Mouse (Mus musculus) CH12.LX (cell line): Measurements from ENCODE around the gene Rbm6. TPM values are rescaled to one million over a fixed set of nuclear protein-coding genes. Genes with fewer than 3 reads are reported as not detected.

Source experiments
- DNase-seq: peaks from one replicate; pipeline ENCODE4 v3.0.0-alpha.2; 2013; ENCODE audit errors: extremely low read depth
- H3K27ac ChIP-seq: 2 replicates; pipeline ENCODE4 v1.5.1; 2012; ENCODE audit warnings: low read depth, mild to moderate bottlenecking, control low read depth, moderate library complexity; ENCODE audit not compliant: insufficient read depth
- H3K27me3 ChIP-seq: replicated peaks from 2 replicates; pipeline ENCODE3; 2012; ENCODE audit warnings: inconsistent platforms
- H3K36me3 ChIP-seq, 2 experiments: replicated peaks in 1 of 2; 2 replicates each; pipeline versions ENCODE3 to v1.6.1; 2012; ENCODE audit warnings: inconsistent platforms in 1 of 2, low read length in 1 of 2, mild to moderate bottlenecking in 1 of 2, mixed read lengths in 1 of 2, moderate library complexity in 1 of 2; ENCODE audit not compliant: control insufficient read depth in 1 of 2, insufficient read depth in 1 of 2
- H3K4me1 ChIP-seq, 2 experiments: 2 replicates each; pipeline ENCODE4 v1.6.1; 2012; ENCODE audit warnings: inconsistent platforms in 1 of 2, moderate library complexity in 1 of 2; ENCODE audit not compliant: insufficient read depth in 2 of 2, control insufficient read depth in 1 of 2
- H3K4me2 ChIP-seq: 2 replicates; pipeline ENCODE4 v1.6.1; 2012; ENCODE audit warnings: low read depth, mild to moderate bottlenecking, control low read depth; ENCODE audit not compliant: poor library complexity, insufficient read depth, severe bottlenecking
- H3K4me3 ChIP-seq, 3 experiments: fragments of 150-350 bp in 1 of 3; sonication (generic) in 1 of 3; replicated peaks in 1 of 3; 2 replicates each; pipeline versions ENCODE3 to v1.5.1; 2011 to 2012; ENCODE audit warnings: low read depth in 2 of 3, low read length in 2 of 3, mild to moderate bottlenecking in 2 of 3, moderate library complexity in 2 of 3, control low read depth in 1 of 3, improper control_type of control experiment in 1 of 3, inconsistent platforms in 1 of 3, mixed read lengths in 1 of 3; ENCODE audit not compliant: poor library complexity in 1 of 3
- H3K79me2 ChIP-seq: replicated peaks from 2 replicates; pipeline ENCODE4 v1.6.1; 2012; ENCODE audit warnings: mild to moderate bottlenecking, moderate library complexity; ENCODE audit not compliant: control insufficient read depth, poor library complexity, insufficient read depth, severe bottlenecking; ENCODE audit errors: extremely low read depth
- H3K9ac ChIP-seq: 2 replicates; pipeline ENCODE4 v1.6.1; 2012; ENCODE audit warnings: low read depth, mild to moderate bottlenecking, control low read depth, moderate library complexity; ENCODE audit not compliant: insufficient read depth
- H3K9me3 ChIP-seq: replicated peaks from 2 replicates; pipeline ENCODE3; 2012; ENCODE audit warnings: low read length, inconsistent platforms, mixed read lengths
- BHLHE40 ChIP-seq: IDR thresholded peaks from 2 replicates; pipeline ENCODE4 v1.6.1; 2011; ENCODE audit warnings: mild to moderate bottlenecking, low read depth, low read length, improper control_type of control experiment
- CHD1 ChIP-seq: IDR thresholded peaks from 2 replicates; pipeline ENCODE4 v1.6.1; 2012; ENCODE audit warnings: low read depth, low read length, improper control_type of control experiment, inconsistent platforms
- CHD2 ChIP-seq: IDR thresholded peaks from 2 replicates; pipeline ENCODE4 v1.6.1; 2011; ENCODE audit warnings: low read length, improper control_type of control experiment
- CTCF ChIP-seq, 2 experiments: IDR thresholded peaks in 1 of 2; conservative IDR thresholded peaks in 1 of 2; 2 replicates each; pipeline ENCODE4 v1.5.1; 2011 to 2012; ENCODE audit warnings: low read depth in 2 of 2, low read length in 2 of 2, improper control_type of control experiment in 1 of 2, inconsistent platforms in 1 of 2, mild to moderate bottlenecking in 1 of 2, moderate library complexity in 1 of 2
- E2F4 ChIP-seq: IDR thresholded peaks from 2 replicates; pipeline ENCODE4 v1.6.1; 2011; ENCODE audit warnings: low read depth, low read length, improper control_type of control experiment; ENCODE audit not compliant: insufficient replicate concordance
- ELF1 ChIP-seq: IDR thresholded peaks from 2 replicates; pipeline ENCODE4 v1.6.1; 2014; ENCODE audit warnings: low read depth, mild to moderate bottlenecking, inconsistent platforms, low read length, improper control_type of control experiment
- GABPA ChIP-seq: IDR thresholded peaks from 2 replicates; pipeline ENCODE4 v1.6.1; 2012; ENCODE audit warnings: low read depth, low read length, improper control_type of control experiment, inconsistent platforms; ENCODE audit not compliant: insufficient replicate concordance
- HCFC1 ChIP-seq: IDR thresholded peaks from 2 replicates; pipeline ENCODE4 v1.6.1; 2012; ENCODE audit warnings: low read depth, mild to moderate bottlenecking, inconsistent platforms, low read length, improper control_type of control experiment
- JUND ChIP-seq: conservative IDR thresholded peaks from 2 replicates; pipeline ENCODE4 v1.6.1; 2011; ENCODE audit warnings: low read depth, low read length, improper control_type of control experiment
- KAT2A ChIP-seq: IDR thresholded peaks from 2 replicates; pipeline ENCODE4 v1.6.1; 2012; ENCODE audit warnings: low read length, improper control_type of control experiment, inconsistent platforms; ENCODE audit not compliant: insufficient replicate concordance
- MAFK ChIP-seq: IDR thresholded peaks from 2 replicates; pipeline ENCODE4 v1.6.1; 2011; ENCODE audit warnings: low read length, improper control_type of control experiment; ENCODE audit not compliant: insufficient replicate concordance
- MAZ ChIP-seq: IDR thresholded peaks from 2 replicates; pipeline ENCODE4 v1.6.1; 2012; ENCODE audit warnings: low read depth, mild to moderate bottlenecking, inconsistent platforms, low read length, improper control_type of control experiment, moderate library complexity
- MXI1 ChIP-seq: IDR thresholded peaks from 2 replicates; pipeline ENCODE4 v1.6.1; 2011; ENCODE audit warnings: mild to moderate bottlenecking, low read depth, low read length, improper control_type of control experiment
- MYC ChIP-seq: IDR thresholded peaks from 2 replicates; pipeline ENCODE4 v1.6.1; 2011; ENCODE audit warnings: low read depth, mild to moderate bottlenecking, improper control_type of control experiment, low read length
- NELFE ChIP-seq: IDR thresholded peaks from 2 replicates; pipeline ENCODE4 v1.6.1; 2011; ENCODE audit warnings: low read depth, low read length, improper control_type of control experiment
- NRF1 ChIP-seq: IDR thresholded peaks from 2 replicates; pipeline ENCODE4 v1.6.1; 2014; ENCODE audit warnings: low read depth, mild to moderate bottlenecking, inconsistent platforms, low read length, improper control_type of control experiment, moderate library complexity
- POLR2AphosphoS2 ChIP-seq: IDR thresholded peaks from 2 replicates; pipeline ENCODE4 v1.6.1; 2011; ENCODE audit warnings: low read depth, low read length, improper control_type of control experiment
- RAD21 ChIP-seq: IDR thresholded peaks from 2 replicates; pipeline ENCODE4 v1.6.1; 2011; ENCODE audit warnings: low read depth, mild to moderate bottlenecking, low read length, improper control_type of control experiment, moderate library complexity
- TBP ChIP-seq: conservative IDR thresholded peaks from 2 replicates; pipeline ENCODE4 v1.6.1; 2011; ENCODE audit warnings: low read depth, low read length, improper control_type of control experiment
- USF2 ChIP-seq: conservative IDR thresholded peaks from 2 replicates; pipeline ENCODE4 v1.6.1; 2011; ENCODE audit warnings: low read depth, low read length, improper control_type of control experiment
- ZC3H11A ChIP-seq: IDR thresholded peaks from 2 replicates; pipeline ENCODE4 v1.6.1; 2012; ENCODE audit warnings: low read depth, mild to moderate bottlenecking, inconsistent platforms, low read length, improper control_type of control experiment
- ZKSCAN1 ChIP-seq: IDR thresholded peaks from 2 replicates; pipeline ENCODE4 v1.6.1; 2012; ENCODE audit warnings: low read depth, inconsistent platforms, low read length, improper control_type of control experiment, borderline replicate concordance
- ZMIZ1 ChIP-seq: IDR thresholded peaks from 2 replicates; pipeline ENCODE4 v1.6.1; 2012; ENCODE audit warnings: low read depth, mild to moderate bottlenecking, inconsistent platforms, low read length, improper control_type of control experiment
- ZNF384 ChIP-seq: IDR thresholded peaks from 2 replicates; pipeline ENCODE4 v1.6.1; 2012; ENCODE audit warnings: low read depth, low read length, improper control_type of control experiment, inconsistent platforms
- dilution Hi-C: fragments of 300-500 bp; cut with MboI; formaldehyde crosslinking; loops from 2 replicates; pipeline ENCODE4 v1.14.3; 2020; ENCODE audit warnings: low sequenced_read_pairs; ENCODE audit not compliant: extremely low pct_unique_long_range_greater_than_20kb, extremely low pct_ligation_motif_present
- in situ Hi-C: fragments of 300-500 bp; cut with MboI; formaldehyde crosslinking; loops from 3 replicates; pipeline ENCODE4 v1.14.3; 2019; ENCODE audit warnings: low sequenced_read_pairs, low pct_ligation_motif_present, low pct_unique_long_range_greater_than_20kb, mixed read lengths
- polyA plus RNA-seq: library from polyadenylated mRNA; unstranded; fragments of >175 nt; gene quantifications from 2 replicates; pipeline ENCODE4 v1.2.1, GENCODE M21; 2012; ENCODE audit warnings: low read depth; ENCODE audit not compliant: insufficient read length
- total RNA-seq, 2 experiments: library from RNA; depleted of rRNA; stranded (reverse); fragments of 300-350 nt in 1 of 2; fragments of >200 nt in 1 of 2; gene quantifications; 2 replicates each; pipeline ENCODE4 v1.2.3; 2012 to 2014

The Rbm6 gene
- total and polyA plus RNA-seq, 3 experiments: 39.1 to 56.6 (median 43.3) TPM

DNA sequence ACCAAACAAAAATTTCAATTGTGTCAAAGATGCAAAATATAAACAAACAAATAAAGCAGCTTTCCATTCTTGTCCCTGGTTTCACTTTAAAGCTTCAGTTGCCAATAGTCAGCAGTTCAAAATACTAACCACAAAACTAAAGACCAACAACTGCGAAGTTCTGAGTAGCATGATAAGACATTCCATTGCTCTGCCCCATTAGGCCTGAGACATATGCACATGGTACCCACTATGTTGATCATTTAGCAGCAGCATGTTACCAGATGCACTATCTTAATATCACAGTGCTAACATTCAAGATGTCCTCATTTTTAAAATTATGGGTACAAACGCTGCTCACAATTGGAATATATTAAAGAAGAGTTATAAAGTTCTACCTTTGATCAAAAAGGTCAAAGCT, 62.1 kb downstream of the Rbm6 start:
- Histone ChIP-seq H3K27ac (no peak overlapping the region), H3K36me3 (peaks cover 12 to 56% of the 10 kb centered on the region in 2 experiments), H3K27me3 (no peaks in the 10 kb centered on the region), H3K9me3 (no peaks in the 10 kb centered on the region), H3K4me2 (no peak overlapping the region), H3K4me3 (no peak overlapping the region), H3K9ac (no peak overlapping the region), H3K79me2 (no peaks in the 10 kb centered on the region), H3K4me1 (no peaks in the 10 kb centered on the region)
- dilution Hi-C loops: no loop called here
- no peak for DNase-seq
- in situ Hi-C loops: no loop called here
- TF ChIP-seq ZNF384 (no peak), ZKSCAN1 (no peak), HCFC1 (no peak), ELF1 (no peak), MAFK (no peak), MAZ (no peak), RAD21 (no peak), MXI1 (no peak), CHD1 (no peak), NELFE (no peak)
- TF ChIP-seq, all 38 proteins: peak for 0

DNA sequence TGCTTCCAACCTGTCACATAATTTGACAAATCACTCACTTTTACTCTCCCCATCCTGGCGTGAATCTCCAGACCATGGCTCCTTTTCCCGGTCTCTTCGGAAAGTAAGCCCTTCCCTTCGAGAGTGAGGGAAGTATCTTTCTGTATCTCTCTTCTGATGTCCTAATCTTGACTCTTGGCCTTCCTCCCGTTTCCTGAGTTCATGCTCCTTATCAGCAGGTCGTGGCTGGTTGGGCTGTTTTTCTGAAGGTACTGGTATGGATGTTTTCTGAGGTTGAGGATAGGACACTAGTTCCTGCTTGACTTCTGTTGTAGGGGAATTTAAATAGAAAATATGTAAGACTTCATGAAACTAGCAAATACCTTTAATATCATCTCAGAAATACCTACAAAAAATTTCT, 81.3 kb downstream of the Rbm6 start:
- Histone ChIP-seq H3K9me3 (no peaks in the 10 kb centered on the region), H3K9ac (no peak overlapping the region), H3K4me2 (no peak overlapping the region), H3K4me3 (no peak overlapping the region), H3K27ac (no peak overlapping the region), H3K79me2 (no peaks in the 10 kb centered on the region), H3K36me3 (peaks cover 36 to 74% of the 10 kb centered on the region in 2 experiments), H3K4me1 (no peaks in the 10 kb centered on the region), H3K27me3 (no peaks in the 10 kb centered on the region)
- in situ Hi-C loops (no loop called here), dilution Hi-C loops (no loop called here)
- no peak for TF ChIP-seq GABPA
- TF ChIP-seq KAT2A: no peak
- TF ChIP-seq TBP: no peak
- TF ChIP-seq MAZ: no peak
- no peak for TF ChIP-seq MYC
- no peak for TF ChIP-seq BHLHE40
- TF ChIP-seq CTCF (conservative IDR thresholded peaks at IDR 0.05 in 1 of 2, IDR thresholded peaks at IDR 0.05 in 1 of 2; ENCODE audit: low read depth in 2 of 2, low read length in 2 of 2): no peak
- TF ChIP-seq JUND: no peak
- no peak for TF ChIP-seq USF2
- TF ChIP-seq ZC3H11A: no peak
- no peak for TF ChIP-seq RAD21
- TF ChIP-seq ELF1: no peak
- TF ChIP-seq E2F4: no peak
- TF ChIP-seq NRF1: no peak
- no peak for TF ChIP-seq ZMIZ1
- no peak for TF ChIP-seq POLR2AphosphoS2
- no peak for TF ChIP-seq CHD2
- DNase-seq: no peak
